Mouse (Mus musculus) layer of hippocampus, adult 8-10 months (tissue): ENCODE measurements around the gene Rad50. TPM values are rescaled to one million over a fixed set of nuclear protein-coding genes. Genes with fewer than 3 reads are reported as not detected.

ENCODE experiments used
- DNase-seq, 2 experiments: peaks; one replicate each; pipeline ENCODE4 v3.0.0; 2022; ENCODE audit warnings: low spot score in 2 of 2
- total RNA-seq, 4 experiments: library from RNA; stranded (reverse); gene quantifications; 2 replicates each; pipeline ENCODE4 v1.2.4; 2022

The Rad50 gene
- 10 to 100 TPM; 11.3 to 15.9 (median 13.0) TPM for total RNA-seq

DNA sequence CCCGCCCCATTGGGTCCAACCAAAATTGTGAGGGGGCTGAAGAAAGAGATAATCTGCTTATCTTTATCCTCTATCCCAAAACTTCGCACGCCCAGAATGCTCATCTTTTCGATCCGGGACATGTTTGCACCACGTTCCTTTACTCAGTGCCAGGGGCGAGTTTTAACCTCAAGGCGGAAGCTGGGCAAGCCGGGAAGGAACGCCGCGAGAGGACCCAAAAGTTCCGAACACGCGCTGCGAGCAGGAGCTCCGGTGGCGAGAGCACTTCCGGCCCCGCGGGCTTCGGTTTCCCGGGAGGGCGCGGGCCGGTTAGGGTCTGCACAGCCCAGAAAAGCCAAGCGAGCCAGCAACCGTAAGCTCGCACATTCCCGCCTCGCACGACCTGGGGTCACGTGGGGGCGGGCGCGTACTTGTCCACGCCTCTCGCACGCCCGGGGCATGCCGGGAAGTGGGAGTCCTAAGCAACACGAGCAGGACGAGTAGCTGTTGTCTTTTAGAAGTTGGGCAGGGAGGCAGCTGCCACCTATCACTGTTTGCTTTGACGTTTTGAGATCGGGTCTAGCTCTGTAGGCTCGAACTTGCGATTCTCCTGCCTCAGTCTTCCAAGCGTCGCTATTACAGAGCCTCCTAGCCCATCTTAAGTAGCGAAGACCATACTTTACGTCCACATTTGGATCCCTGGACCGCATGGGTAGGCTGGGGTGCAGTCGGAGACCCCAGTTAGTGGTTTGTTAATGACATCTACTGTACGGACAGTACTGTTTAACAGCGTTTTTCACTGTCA lies at the start of gene Rad50:
TSS of gene Rad50 (minus strand) at position 386 of the 784 bp plus-strand sequence.
- DNase-seq = peak; percentile 83 to 88

DNA sequence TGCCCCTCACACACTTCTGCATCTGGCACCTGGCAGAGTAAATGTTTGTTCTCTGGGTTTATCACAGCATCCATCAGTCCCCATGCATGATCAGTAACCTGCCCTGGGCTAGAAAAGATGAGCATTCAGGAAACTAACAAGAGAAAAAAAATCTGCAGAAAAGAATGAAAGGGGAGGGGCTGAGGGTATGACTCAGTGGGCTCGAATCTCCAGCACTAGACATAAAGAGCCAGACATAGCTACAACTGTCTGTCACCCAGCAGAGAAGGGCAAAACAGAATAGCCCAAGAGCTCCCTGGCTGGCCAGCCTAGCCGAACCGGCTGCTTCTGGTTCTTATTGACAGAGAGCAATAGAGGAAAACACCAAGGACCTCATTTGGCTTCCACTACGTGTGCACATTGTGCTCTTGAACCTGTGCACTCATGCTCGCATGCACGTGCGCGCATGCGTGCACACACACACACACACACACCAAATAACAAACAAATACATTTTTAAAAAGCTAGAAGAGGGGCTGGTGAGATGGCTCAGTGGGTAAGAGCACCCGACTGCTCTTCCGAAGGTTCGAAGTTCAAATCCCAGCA lies 48.0 kb upstream of the Rad50 start:
- DNase-seq = no peak

DNA sequence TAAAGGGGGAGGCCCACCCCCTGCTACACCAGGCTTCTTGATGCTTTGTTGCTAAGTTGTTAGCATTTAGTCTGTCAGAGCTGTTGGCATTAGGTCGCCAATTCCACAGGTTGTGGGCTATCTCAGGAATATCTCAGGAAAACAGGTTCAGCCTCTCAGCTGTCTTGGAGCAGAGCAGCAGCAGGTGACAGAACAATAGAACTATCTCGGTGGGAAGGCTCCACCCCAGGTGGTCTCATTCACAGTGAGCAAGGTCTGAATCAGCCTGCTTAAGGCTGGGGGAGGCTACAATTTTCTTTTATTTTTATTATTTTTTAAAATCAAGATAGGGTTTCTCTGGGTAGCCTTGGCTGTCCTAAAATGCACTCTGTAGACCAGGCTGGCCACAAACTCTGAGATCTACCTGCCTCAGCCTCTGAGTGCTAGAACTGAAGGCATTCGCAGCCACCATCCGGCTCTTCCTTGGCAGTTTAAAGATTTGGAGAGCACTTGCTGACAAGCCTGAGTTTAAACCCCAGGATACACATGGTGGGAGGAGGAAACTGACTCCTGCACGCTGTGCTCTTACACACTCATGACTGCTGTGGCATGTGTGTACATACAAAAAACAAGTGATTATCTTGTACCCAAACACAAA lies 42.7 kb upstream of the Rad50 start:
- DNase-seq = no peak

DNA sequence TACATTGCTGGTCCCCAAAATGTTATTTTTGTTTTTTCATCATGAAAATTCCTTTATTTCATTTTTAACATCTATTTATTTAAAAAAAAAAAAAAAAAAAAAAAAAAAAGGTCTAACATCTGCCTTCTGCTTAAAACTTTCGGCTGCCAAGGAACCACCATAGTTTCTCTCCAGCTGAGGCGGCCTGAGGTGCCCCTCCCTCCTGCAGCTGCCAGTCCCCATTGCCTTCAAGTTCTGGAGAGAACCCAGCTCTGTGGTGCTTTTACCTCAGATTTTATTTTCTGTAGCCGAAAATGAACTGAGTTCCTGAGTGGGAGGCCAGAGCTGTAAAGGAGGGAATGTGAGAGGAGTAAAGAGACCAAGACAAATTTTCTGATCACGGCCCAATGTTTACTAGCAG lies 42.2 kb upstream of the Rad50 start:
- no peak for DNase-seq

DNA sequence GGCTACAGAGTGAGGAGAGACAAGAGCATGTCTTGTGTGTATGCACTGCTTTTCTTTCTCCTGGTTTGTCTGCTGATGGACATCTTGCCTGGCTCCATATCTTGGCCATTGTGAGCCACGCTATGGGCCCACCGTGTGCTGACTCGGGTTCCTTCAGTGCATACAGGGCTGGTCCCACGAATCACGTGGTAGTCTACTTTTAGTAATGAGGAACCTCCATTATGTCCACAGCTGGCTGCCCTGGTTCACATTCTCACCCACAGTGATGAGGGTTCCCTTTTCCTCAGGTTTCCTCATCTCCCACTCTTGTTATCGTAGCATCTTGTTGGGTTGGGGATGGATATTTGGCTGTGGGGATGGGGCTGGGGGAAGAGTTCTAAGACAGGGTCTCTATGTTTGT lies 41.5 kb upstream of the Rad50 start:
- no peak for DNase-seq

DNA sequence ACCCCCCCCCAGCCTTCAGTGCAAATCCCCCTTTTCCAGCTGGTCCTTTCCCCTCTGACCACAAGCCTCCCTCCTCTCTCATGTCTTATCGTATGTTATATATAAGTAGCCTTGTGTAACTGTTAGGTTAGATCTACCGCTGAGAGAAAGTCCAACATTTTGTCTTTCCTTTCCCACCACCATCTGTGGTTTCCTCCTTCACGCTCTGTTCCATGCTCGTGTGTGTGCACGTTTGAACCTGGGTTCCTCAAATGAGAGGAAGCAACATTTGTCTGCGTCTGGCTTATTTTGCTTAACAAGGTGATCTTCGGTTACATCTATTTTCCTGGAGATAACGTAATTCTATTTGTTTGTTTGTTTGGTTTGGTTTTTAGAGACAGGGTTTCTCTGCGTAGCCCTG lies 40.9 kb upstream of the Rad50 start:
- DNase-seq = no peak

DNA sequence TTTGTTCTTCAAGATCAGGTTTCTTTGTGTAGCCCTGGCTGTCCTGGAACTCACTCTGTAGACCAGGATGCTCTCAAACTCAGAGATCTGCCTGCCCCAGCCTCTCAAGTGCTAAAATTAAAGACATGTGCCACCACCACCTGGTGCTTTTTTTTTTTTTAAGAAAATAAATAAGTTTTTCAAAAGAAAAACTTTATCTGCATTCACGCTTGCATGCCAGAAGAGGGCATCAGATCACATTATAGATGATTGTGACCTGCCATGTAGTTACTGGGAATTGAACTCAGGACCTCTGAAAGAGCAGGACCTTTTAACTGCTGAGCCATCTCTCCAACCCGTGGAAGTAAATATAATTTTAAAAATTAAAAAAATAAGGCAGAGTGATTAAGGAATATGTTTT lies 38.1 kb upstream of the Rad50 start:
- no peak for DNase-seq

DNA sequence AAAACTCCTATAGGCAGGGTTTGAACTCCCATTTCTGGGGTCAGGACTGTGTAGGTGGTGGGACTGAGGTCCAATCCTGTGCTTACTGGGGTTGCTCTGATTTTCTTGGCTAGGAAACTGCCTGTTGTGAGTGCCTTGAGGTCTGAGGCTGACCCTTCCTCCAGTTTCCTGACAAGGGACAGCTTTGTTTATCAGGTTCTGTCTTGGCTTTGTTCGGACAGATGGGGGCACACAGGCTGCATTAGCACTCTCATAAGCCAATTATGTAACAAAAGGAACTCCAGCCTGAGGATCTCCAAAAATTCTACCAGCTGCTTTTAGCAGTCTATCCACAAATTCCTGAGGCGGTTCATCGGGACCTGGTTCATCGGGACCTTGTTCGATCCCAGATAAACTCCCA lies 35.2 kb upstream of the Rad50 start:
- no peak for DNase-seq

DNA sequence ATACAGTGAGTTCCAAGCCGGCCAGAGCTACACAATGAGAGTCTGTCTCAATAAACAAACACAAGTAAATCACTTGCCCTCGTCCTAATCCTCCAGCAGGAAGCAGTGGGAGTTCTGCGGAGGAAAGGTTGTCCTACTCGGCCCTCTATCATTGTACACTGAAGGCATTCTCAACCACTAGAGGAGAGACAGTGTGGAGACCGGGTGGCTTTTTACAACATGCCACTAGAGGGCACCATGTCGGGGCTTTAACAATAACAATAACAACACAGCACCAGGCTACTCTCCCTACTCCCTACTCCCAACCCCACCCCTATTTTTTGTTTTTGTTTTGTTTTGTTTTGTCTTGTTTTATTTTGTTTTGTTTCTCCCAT lies 30.4 kb upstream of the Rad50 start:
- peak in 1 of 2 experiments; percentile 61 for DNase-seq

DNA sequence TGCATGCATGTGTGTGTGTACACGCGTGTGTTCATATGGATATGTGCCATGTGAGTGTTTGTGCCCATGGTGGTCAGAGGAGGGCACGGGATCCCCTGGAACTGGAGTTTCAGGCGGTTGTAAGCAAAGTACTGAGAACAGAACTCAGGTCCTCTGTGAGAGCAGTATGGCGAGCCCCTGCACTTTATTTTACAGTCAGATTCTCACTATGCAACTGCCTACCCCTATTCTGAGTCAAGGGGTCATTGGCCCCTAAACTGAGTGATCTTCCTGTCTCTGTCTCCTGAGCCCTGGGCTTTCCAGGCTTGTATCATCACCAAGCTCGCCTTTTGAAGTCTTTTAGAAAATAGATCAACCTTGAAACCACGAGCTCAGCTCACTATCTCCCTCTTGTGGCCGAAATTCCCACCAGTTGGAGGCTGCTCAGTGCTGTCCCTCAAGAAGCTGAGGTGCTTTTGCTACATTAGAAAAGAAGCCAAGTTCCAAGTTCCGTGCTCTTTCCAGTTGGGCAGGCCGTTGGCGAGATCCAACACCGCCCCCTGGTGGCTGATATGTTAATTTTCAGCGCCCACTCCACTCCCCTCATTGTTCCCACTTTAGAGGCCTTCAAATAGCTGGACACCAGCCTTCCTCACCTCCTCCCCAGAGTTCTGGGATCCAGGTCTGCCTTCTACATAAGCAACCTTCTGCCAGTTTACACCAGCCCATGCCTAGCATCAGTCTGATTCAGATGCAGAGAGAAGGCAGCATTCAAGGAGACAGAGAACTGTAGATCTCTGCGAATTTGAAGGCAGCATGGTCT lies 29.9 kb upstream of the Rad50 start:
- DNase-seq = peak; percentile 20 to 61

DNA sequence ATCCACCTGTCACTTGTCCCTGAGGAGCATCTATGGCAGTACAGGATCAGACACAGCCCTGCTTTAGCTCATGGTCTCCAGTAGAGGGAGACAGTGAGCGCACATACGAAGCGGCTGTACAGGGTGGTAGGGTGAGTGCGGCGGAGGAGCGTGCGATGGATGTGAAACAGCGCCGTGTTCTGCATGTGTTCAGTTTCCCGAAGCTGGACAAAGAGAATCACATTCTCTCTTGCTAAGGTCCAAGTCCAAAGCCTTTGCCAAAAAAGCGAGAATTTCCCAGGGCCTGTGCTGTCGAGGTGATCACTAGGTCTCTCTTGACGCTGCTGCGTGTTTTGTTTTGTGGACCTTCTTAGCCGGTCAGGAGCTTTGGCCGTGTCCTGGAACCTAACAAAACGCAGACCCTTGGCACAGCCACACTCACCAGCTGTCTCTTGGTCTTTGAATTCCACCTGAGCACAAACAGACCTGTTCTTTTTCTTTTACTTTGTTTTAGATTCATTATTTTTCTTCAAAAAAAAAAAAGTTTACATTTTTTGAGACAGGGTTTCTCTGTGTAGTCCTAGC lies 28.6 kb upstream of the Rad50 start:
- DNase-seq = peak; percentile 33 to 45

DNA sequence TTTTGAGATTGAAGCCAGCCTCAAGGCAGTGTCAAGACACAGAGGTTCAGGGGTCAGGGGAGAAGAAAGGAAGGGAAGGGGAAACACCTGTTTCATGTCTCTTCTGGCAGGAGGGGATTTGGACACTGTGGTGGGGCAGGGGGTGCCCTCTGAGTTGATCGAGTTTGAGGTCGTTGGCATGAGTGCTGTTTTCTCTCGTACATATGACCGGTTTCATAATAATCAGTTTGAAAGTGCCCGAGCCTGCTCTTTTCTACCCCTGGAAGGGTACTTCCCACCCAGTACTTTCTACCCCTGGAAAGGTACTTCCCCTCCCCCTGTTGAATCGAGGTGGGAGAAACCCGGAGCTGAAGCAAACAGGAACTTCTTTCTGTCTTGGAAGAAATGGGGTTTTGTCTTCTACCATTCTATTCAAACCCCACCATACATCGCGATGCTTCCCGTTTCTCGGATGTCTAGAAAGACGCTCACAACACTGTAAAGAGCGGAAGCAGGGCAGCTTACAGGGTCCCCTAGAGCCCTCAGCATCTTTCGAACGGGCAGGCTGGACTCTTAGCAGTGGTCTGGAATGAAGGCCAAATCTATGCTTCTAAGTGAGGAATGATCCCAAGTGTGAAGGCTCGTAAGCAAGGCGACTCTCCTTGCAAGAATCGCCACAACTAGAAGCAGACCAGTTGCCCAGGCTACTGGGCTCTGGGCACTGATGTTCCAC lies 28.0 kb upstream of the Rad50 start:
- DNase-seq = no peak

DNA sequence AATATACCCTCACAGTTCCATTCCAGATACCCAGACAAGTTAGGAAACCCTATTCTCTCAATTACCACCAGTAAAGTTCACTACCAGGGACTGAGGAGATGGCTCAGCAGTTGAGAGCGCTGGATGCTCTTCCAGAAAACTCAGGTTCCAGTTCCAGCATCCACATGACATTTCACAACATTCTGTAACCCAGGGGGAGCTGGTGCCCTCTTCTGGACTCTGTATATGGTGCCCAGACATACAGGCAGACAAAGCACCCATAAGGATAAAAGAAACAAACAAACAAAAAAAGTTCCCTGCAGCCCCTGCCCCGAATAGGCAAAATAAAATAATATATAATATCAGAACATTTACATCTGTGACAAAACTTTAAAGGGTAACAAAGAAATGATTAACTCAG lies 27.3 kb upstream of the Rad50 start:
- no peak for DNase-seq

DNA sequence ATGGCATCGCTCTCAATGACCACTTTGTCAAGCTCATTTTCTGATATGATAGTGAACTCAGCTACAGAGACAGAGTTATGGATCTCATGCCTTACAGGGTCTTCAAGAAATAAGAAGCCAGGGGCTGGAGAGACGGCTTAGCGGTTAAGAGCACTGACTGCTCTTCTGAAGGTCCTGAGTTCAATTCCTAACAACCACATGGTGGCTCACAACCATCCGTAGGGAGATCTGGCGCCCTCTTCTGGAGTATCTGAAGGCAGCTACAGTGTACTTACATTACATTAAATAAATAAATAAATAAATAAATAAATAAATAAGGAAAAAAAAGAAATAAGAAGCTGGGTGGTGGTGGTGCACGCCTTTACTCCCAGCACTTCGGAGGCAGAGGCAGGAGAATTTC lies 26.7 kb upstream of the Rad50 start:
- no peak for DNase-seq

DNA sequence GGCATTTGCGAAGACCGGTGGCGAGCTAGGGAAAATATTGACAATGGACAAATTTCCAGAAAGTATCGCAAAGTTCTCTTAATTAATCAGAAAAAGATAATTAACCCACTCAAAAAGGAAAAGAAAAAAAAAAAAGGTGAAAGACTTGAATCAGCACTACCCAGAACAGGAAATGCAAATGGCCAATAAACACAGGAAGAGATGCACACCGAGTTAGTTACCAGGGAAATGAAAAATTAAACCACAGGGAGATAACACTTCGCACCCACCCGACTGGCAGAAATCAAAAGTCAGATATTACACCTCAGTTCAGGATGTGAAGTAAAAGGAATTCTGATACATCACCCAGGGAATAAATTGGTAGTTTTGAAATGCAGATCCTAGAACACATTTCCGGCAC lies 25.1 kb upstream of the Rad50 start:
- no peak for DNase-seq

DNA sequence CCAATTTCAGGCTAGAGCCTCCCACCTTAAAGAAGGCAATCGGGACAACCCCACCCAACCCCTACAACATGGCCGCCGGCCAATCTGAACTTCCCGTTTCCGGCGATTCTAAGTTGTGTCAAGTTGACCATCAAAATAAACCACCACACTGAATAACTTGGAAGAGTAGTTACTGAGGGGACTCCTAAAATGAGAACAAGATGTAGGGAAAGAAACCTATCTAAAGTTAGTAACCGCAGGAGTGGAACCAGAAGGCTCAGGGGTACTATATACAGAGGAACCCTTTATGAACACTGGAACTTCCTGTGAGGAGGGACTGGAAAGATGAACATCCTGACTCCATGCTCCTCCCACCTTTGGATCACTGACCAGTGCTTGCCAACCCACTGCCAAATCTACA lies 24.3 kb upstream of the Rad50 start:
- no peak for DNase-seq

DNA sequence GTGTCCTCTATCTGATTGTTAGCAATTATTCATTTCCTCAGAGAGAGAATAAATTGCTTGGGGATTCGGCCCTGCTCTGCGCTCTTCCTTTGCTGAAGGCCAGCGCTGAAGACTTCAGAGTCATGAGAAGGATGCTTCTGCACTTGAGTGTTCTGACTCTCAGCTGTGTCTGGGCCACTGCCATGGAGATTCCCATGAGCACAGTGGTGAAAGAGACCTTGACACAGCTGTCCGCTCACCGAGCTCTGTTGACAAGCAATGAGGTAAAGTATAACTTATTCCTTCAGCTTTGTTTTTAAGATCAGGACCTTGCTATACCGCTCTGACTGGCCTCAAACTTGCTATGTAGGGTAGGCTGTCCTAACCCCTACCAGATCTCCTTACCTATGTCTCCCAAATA lies 13.6 kb upstream of the Rad50 start, which contains the start of gene Il5:
TSS of gene Il5 (plus strand) at position 80 of the 400 bp plus-strand sequence.
- no peak for DNase-seq

DNA sequence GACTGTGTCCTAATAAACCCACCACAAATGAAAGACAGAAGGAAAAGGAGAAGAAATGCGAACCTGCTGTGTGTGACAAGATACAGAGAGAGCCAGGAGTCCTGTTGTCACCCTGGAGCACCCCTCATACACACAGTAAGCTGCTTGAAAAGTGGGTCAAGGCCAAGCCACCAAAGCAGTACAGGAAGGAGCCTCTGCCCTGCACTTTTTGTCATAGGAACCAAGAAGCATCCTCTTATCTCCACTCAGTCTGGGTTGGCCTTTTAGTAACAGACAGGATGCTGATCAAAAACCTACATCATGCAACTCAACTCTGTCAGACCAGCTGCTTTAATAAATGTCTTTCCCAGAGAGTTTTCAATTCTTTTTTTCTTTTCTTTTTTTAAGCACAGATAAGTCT lies 12.6 kb upstream of the Rad50 start:
- DNase-seq = no peak

DNA sequence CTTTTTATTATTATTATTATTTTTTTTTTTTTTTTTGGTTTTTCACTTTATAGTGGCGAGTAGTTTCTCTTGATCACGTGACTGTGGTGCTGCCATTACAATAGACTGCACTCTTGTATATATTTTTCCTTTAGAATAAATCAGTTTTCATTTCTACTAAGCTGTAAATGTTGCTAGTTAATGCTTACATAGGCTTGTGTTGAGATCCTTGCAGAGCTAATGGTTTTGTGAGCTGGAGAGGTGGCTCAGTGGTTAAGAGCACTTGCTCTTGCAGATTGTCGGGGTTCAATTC lies 545 bp upstream of the Rad50 start:
- DNase-seq = no peak

DNA sequence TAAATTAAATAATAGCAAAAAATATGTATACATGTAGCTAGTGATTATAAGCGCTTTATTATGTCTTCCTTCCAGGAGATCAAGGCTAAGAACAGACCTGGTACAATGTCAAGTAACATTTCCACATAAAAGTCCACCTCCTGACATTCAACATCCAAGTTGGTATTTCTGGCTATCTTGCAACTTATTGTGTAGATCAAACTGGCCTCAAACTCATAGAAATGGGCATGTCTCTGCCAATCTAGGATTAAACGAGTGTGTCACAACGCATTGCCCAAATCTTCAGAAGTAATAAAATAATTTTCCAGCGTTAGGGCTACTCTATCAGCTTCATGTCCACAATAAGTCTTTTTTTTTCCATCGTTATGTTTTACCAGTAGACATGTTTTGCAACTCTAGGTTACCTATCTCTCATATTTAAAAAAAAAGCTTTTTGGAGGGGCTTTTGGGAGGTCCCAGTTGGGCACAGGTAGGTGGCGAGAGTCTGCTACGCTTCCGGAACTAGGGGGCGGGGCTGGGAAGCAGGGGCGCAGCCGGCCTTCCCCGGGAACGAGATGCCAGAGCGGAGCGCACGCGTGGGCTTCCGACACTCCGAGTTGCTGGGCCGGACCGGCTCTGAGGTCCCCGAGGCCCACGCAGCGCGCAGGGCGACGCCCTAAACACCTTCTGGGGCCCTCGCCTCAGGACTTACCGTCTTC lies 734 bp downstream of the Rad50 start:
- peak in 1 of 2 experiments; percentile 7 for DNase-seq

DNA sequence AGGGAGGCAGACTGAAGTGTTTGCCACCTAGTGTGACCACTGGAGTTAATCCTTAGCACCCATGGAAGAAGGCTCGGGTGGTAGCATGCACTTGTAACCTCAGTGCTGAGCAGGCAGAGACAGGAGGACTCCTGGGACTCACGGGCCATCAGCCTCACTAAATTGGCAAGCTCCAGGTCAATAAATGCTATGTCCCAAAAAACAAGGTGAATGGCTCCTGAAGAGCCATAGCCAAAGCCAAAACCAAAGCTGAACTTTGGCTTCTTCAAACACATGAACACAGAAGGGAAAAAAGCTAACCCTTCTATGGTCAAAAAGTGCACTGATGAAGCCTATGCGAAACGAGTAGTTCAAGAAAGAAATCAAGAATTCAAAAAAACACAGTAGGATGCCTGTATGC lies 7.8 kb downstream of the Rad50 start:
- DNase-seq = no peak
